Mouse (Mus musculus) ES-E14 (cell line): ENCODE data around the gene Cab39l.
A peak's percentile ranks its signal among the peaks of the same experiment; 100 is the strongest.

Experiments used
- CHD2 ChIP-seq: IDR thresholded peaks from 2 replicates; pipeline ENCODE4 v1.6.1; 2014; ENCODE audit warnings: mild to moderate bottlenecking, low read depth, low read length, inconsistent platforms
- HCFC1 ChIP-seq: IDR thresholded peaks from 2 replicates; pipeline ENCODE4 v1.6.1; 2012; ENCODE audit warnings: low read length, inconsistent platforms, borderline replicate concordance; ENCODE audit not compliant: insufficient read depth
- MAFK ChIP-seq: IDR thresholded peaks from 2 replicates; pipeline ENCODE4 v1.6.1; 2014; ENCODE audit warnings: mild to moderate bottlenecking, low read depth, low read length, inconsistent platforms; ENCODE audit not compliant: insufficient read depth
- ZC3H11A ChIP-seq: IDR thresholded peaks from 2 replicates; pipeline ENCODE4 v1.6.1; 2012; ENCODE audit warnings: low read depth, mild to moderate bottlenecking, inconsistent platforms, low read length, borderline replicate concordance

- TF ChIP-seq MAFK (no peak), CHD2 (no peak), ZC3H11A (peak; percentile 67; the same call in 1 of the 2 replicates), HCFC1 (no peak)
Observed at GRCm38 (mm10) chr14:59612920-59613625, 172.3 kb downstream of the Cab39l start.
